Mouse (Mus musculus): Measurements from ENCODE around the gene Cadps2. TPM values are rescaled to one million over a fixed set of nuclear protein-coding genes. Genes with fewer than 3 reads are reported as not detected.

Cadps2 gene
- polyA plus RNA-seq, 2 experiments: 2.6 TPM

GRCm38 (mm10) chr6:23439897-23440296, 399.3 kb downstream of the Cadps2 start:
- no peak for TF ChIP-seq POLR2A (IDR thresholded peaks at IDR 0.05; ENCODE audit: borderline replicate concordance, extremely low read depth, insufficient read depth, insufficient read length)
- H3K4me3 ChIP-seq (replicated peaks; ENCODE audit: low read length): no peak overlapping the region
- no peaks in the 10 kb centered on the region for H3K9me3 ChIP-seq (ENCODE audit: control insufficient read depth, low read length)
- DNase-seq (ENCODE audit: low spot score) (no peak), ATAC-seq (ENCODE audit: low FRiP score, low read depth) (no peak)
- no peak overlapping the region for H3K9ac ChIP-seq (ENCODE audit: low read depth, low read length, severe bottlenecking)
- no peak overlapping the region for H3K4me2 ChIP-seq (replicated peaks; ENCODE audit: low read depth, low read length, severe bottlenecking)
- H3K36me3 ChIP-seq (ENCODE audit: control insufficient read depth, insufficient read depth, low read length): no peaks in the 10 kb centered on the region
- H3K4me1 ChIP-seq (ENCODE audit: control insufficient read depth, insufficient read depth, low read length): no peaks in the 10 kb centered on the region
- 70% methylated on average over 3 of the region's 3 CpGs for WGBS
- H3K27ac ChIP-seq (replicated peaks; ENCODE audit: low read depth, low read length): no peak overlapping the region
- H3K27me3 ChIP-seq (ENCODE audit: control insufficient read depth, insufficient read depth, low read length): no peaks in the 10 kb centered on the region

- H3K27me3 ChIP-seq (ENCODE audit: control insufficient read depth, insufficient read depth, low read length): no peaks in the 10 kb centered on the region
- 7% methylated on average over 12 of the region's 12 CpGs for WGBS
- DNase-seq (ENCODE audit: low spot score) (no peak), ATAC-seq (ENCODE audit: low FRiP score, low read depth) (no peak)
- no peak overlapping the region for H3K4me2 ChIP-seq (replicated peaks; ENCODE audit: low read depth, low read length, severe bottlenecking)
- no peak overlapping the region for H3K9ac ChIP-seq (ENCODE audit: low read depth, low read length, severe bottlenecking)
- no peak overlapping the region for H3K27ac ChIP-seq (replicated peaks; ENCODE audit: low read depth, low read length)
- TF ChIP-seq POLR2A (IDR thresholded peaks at IDR 0.05; ENCODE audit: borderline replicate concordance, extremely low read depth, insufficient read depth, insufficient read length): no peak
- H3K4me1 ChIP-seq (ENCODE audit: control insufficient read depth, insufficient read depth, low read length): no peaks in the 10 kb centered on the region
- no peaks in the 10 kb centered on the region for H3K36me3 ChIP-seq (ENCODE audit: control insufficient read depth, insufficient read depth, low read length)
- H3K4me3 ChIP-seq (replicated peaks; ENCODE audit: low read length): no peak overlapping the region
- H3K9me3 ChIP-seq (ENCODE audit: control insufficient read depth, low read length): no peaks in the 10 kb centered on the region
Measured at GRCm38 (mm10) chr6:23410256-23411049, 428.8 kb downstream of the Cadps2 start.

DNA sequence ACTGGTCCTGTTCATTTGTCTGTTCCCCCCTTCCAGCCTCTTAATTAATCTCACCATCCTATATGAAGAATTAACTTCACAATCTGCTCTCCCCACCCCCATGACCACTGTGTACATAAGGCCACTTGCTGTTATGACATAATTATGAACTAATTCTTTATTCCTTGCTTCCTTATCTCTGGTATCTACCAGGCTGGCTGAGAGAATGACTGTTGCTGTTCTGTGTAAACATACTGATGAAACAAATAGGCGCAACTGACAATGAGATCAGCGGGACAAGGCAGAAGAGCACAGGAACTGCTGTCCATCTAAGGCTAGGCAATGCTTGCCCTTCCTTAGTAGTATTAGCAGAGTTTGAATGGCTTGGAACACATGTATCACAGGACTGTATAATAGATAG, 445.1 kb downstream of the Cadps2 start:
- Histone ChIP-seq H3K9ac (ENCODE audit: low read depth, low read length, severe bottlenecking) (no peak overlapping the region), H3K4me1 (ENCODE audit: control insufficient read depth, insufficient read depth, low read length) (no peaks in the 10 kb centered on the region), H3K27me3 (ENCODE audit: control insufficient read depth, insufficient read depth, low read length) (no peaks in the 10 kb centered on the region), H3K4me3 (replicated peaks; ENCODE audit: low read length) (no peak overlapping the region), H3K4me2 (replicated peaks; ENCODE audit: low read depth, low read length, severe bottlenecking) (no peak overlapping the region), H3K27ac (replicated peaks; ENCODE audit: low read depth, low read length) (no peak overlapping the region), H3K9me3 (ENCODE audit: control insufficient read depth, low read length) (no peaks in the 10 kb centered on the region), H3K36me3 (ENCODE audit: control insufficient read depth, insufficient read depth, low read length) (no peaks in the 10 kb centered on the region)
- no peak for DNase-seq (ENCODE audit: low spot score)
- WGBS: 92% methylated on average over 2 of the region's 2 CpGs
- no peak for ATAC-seq (ENCODE audit: low FRiP score, low read depth)
- no peak for TF ChIP-seq POLR2A (IDR thresholded peaks at IDR 0.05; ENCODE audit: borderline replicate concordance, extremely low read depth, insufficient read depth, insufficient read length)

- Histone ChIP-seq H3K4me1 (ENCODE audit: control insufficient read depth, insufficient read depth, low read length) (no peaks in the 10 kb centered on the region), H3K9ac (ENCODE audit: low read depth, low read length, severe bottlenecking) (no peak overlapping the region), H3K27ac (replicated peaks; ENCODE audit: low read depth, low read length) (no peak overlapping the region), H3K4me2 (replicated peaks; ENCODE audit: low read depth, low read length, severe bottlenecking) (no peak overlapping the region), H3K9me3 (ENCODE audit: control insufficient read depth, low read length) (no peaks in the 10 kb centered on the region), H3K36me3 (ENCODE audit: control insufficient read depth, insufficient read depth, low read length) (no peaks in the 10 kb centered on the region), H3K27me3 (ENCODE audit: control insufficient read depth, insufficient read depth, low read length) (no peaks in the 10 kb centered on the region), H3K4me3 (replicated peaks; ENCODE audit: low read length) (no peak overlapping the region)
- no peak for TF ChIP-seq POLR2A (IDR thresholded peaks at IDR 0.05; ENCODE audit: borderline replicate concordance, extremely low read depth, insufficient read depth, insufficient read length)
- DNase-seq (ENCODE audit: low spot score) (no peak), ATAC-seq (ENCODE audit: low FRiP score, low read depth) (no peak)
- WGBS: 89% methylated on average over 4 of the region's 4 CpGs
Measured at GRCm38 (mm10) chr6:23392711-23393110, 446.5 kb downstream of the Cadps2 start.

GRCm38 (mm10) chr6:23386711-23387110, 452.5 kb downstream of the Cadps2 start:
- DNase-seq (ENCODE audit: low spot score): no peak
- whole genome bisulfite sequencing: 48% methylated on average over 5 of the region's 5 CpGs
- Histone ChIP-seq H3K4me3 (replicated peaks; ENCODE audit: low read length) (no peak overlapping the region), H3K27me3 (ENCODE audit: control insufficient read depth, insufficient read depth, low read length) (no peaks in the 10 kb centered on the region), H3K4me2 (replicated peaks; ENCODE audit: low read depth, low read length, severe bottlenecking) (no peak overlapping the region), H3K4me1 (ENCODE audit: control insufficient read depth, insufficient read depth, low read length) (peaks cover 9% of the 10 kb centered on the region), H3K9me3 (ENCODE audit: control insufficient read depth, low read length) (no peaks in the 10 kb centered on the region), H3K36me3 (ENCODE audit: control insufficient read depth, insufficient read depth, low read length) (no peaks in the 10 kb centered on the region), H3K9ac (ENCODE audit: low read depth, low read length, severe bottlenecking) (no peak overlapping the region), H3K27ac (replicated peaks; ENCODE audit: low read depth, low read length) (no peak overlapping the region)
- no peak for ATAC-seq (ENCODE audit: low FRiP score, low read depth)
- no peak for TF ChIP-seq POLR2A (IDR thresholded peaks at IDR 0.05; ENCODE audit: borderline replicate concordance, extremely low read depth, insufficient read depth, insufficient read length)

All from limb, embryonic 14.5 days (tissue).